Mouse (Mus musculus) Muller cell, postnatal 12 days (primary cell): ENCODE data around the gene Hrh2.

Experiments used
- DNase-seq: peaks from one replicate; pipeline ENCODE4 v3.0.0-alpha.2; 2015; ENCODE audit errors: inconsistent ontology term

The Hrh2 gene

GRCm38 (mm10) chr13:54263641-54264040 is 71.7 kb downstream of the Hrh2 start:
- no peak for DNase-seq

DNA sequence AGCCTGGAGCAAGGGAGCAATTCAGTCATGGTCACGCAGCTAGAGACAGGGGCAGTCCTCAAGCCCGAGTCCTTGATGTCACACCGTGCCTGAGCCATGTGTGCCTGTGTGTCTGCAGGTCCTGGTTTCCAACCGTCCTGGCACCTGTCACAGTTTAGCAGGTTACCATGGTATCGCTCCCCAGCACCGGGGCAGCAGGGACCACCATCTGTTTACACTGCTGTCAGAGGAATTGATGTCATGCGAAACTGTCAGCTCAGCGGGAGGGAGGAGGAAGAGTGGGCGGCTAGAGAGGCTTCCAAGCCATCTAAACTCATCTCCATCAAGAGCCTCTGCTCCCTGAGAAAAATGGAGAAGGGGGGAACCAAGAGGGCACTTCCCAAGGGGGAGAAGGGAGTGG is 74.5 kb downstream of the Hrh2 start:
- DNase-seq, result no peak

DNA sequence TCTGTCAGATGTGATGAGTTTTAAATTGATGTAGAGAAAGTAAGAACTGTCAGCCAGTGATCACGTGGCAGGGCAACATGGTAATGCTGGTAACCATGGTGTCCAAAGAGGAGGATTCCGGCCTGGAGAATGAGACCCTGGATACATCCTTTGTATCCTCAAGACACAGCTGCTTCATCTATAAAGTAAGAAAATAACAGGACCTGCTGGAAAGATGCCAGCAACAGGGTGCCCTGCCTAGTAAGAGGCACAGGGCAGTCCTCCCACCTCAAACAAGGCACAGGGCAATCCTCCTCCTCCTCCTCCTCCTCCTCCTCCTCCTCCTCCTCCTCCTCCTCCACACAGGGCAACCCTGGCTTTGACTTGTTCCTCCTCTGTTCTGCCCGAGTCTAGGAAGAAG is 77.2 kb downstream of the Hrh2 start:
- DNase-seq, result no peak

- no peak for DNase-seq
Observed at GRCm38 (mm10) chr13:54269628-54270027, 77.7 kb downstream of the Hrh2 start.

- DNase-seq, result no peak
Observed at GRCm38 (mm10) chr13:54272076-54272475, 80.1 kb downstream of the Hrh2 start.

GRCm38 (mm10) chr13:54277406-54277805 is 85.5 kb downstream of the Hrh2 start:
- DNase-seq, result no peak

DNA sequence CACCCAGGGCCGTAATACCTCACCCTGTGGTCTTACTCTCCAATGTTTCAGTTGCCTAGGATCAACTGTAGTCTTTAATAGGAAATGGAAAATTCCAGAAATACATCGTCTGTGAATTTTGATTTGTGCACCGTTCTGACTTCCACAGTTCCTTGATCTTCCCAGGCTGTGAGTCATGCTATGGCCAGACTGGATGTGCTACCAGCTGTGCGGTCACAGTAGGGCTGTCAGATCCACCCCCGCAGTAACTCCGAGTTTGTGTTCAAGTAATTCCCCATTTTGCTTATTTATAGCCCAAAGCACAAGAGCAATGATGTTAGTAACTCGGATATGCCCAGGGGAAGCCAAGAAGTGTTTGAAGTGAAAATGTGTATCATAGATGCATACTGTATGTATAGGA is 88.4 kb downstream of the Hrh2 start:
- peak; percentile 37 for DNase-seq

GRCm38 (mm10) chr13:54281149-54281548 is 89.2 kb downstream of the Hrh2 start:
- no peak for DNase-seq

- no peak for DNase-seq
Observed at GRCm38 (mm10) chr13:54281623-54282022, 89.7 kb downstream of the Hrh2 start.

GRCm38 (mm10) chr13:54282149-54282860 is 90.4 kb downstream of the Hrh2 start:
- no peak for DNase-seq

- peak; percentile 84 for DNase-seq
Observed at GRCm38 (mm10) chr13:54282861-54283206, 90.9 kb downstream of the Hrh2 start.
